Mouse (Mus musculus): Measurements from ENCODE around the gene Pxmp2.

DNA sequence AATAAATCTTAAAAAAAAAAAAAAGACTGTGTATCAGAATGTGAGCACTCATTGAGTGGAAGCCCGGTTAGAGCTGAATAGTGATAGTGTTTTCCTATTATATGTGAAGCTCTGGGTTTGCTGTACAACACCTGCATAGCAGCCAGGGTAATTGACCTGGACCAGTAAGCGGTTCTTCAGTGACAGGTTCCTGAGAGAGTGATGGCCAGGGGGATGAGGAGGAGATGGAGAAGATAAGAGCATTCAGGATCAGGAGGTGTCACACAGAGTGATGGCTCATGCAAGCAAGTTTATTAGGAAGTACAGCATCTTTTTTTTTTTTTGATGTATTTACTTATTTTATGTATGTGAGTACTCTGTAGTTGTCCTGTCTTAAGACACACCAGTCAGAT is 1.1 kb upstream of the Pxmp2 start:
- no peak for TF ChIP-seq CTCF (IDR thresholded peaks at IDR 0.05; ENCODE audit: low read depth)
- no peak for TF ChIP-seq EP300 (IDR thresholded peaks at IDR 0.05; ENCODE audit: low read depth)
